Mouse (Mus musculus) embryonic facial prominence, embryonic 11.5 days (tissue): Measurements from ENCODE around the gene Ccdc80. TPM values are rescaled to one million over a fixed set of nuclear protein-coding genes. Genes with fewer than 3 reads are reported as not detected.

Experiments used
- ATAC-seq: fragments of 200-750 bp; cut with Nextera tagmentation; replicated peaks from 2 replicates; pipeline ENCODE4 v1.8.0; 2017; ENCODE audit warnings: low read depth; ENCODE audit not compliant: insufficient number of reproducible peaks, low FRiP score, low TSS enrichment
- DNase-seq: peaks from one replicate; pipeline ENCODE4 v3.0.0-alpha.2; 2015; ENCODE audit warnings: low spot score
- H3K27ac ChIP-seq: fragments of 300-500 bp; sonication (generic); replicated peaks from 2 replicates; pipeline ENCODE4 v1.5.1; 2014; ENCODE audit warnings: mild to moderate bottlenecking, low read depth, low read length, control low read depth
- H3K27me3 ChIP-seq: fragments of 300-500 bp; sonication (generic); 2 replicates; pipeline ENCODE4 v1.6.1; 2014; ENCODE audit warnings: mild to moderate bottlenecking, low read length, moderate library complexity, mixed read lengths; ENCODE audit not compliant: control insufficient read depth, insufficient read depth
- H3K36me3 ChIP-seq: fragments of 300-500 bp; sonication (generic); replicated peaks from 2 replicates; pipeline ENCODE4 v1.6.1; 2014; ENCODE audit warnings: low read depth, mild to moderate bottlenecking, low read length, moderate library complexity, mixed read lengths; ENCODE audit not compliant: control insufficient read depth, insufficient read depth
- H3K4me1 ChIP-seq: fragments of 300-500 bp; sonication (generic); 2 replicates; pipeline ENCODE4 v1.6.1; 2014; ENCODE audit warnings: low read length, mixed read lengths; ENCODE audit not compliant: control insufficient read depth, insufficient read depth
- H3K4me2 ChIP-seq: fragments of 300-500 bp; sonication (generic); 2 replicates; pipeline ENCODE4 v1.6.1; 2014; ENCODE audit warnings: low read depth, mild to moderate bottlenecking, control low read depth, low read length, moderate library complexity
- H3K4me3 ChIP-seq: fragments of 300-500 bp; sonication (generic); 2 replicates; pipeline ENCODE4 v1.5.1; 2014; ENCODE audit warnings: low read depth, low read length, control low read depth
- H3K9ac ChIP-seq: fragments of 300-500 bp; sonication (generic); replicated peaks from 2 replicates; pipeline ENCODE4 v1.6.1; 2014; ENCODE audit warnings: mild to moderate bottlenecking, control low read depth, low read length
- H3K9me3 ChIP-seq: fragments of 300-500 bp; sonication (generic); replicated peaks from 2 replicates; pipeline ENCODE4 v1.6.1; 2016; ENCODE audit warnings: mild to moderate bottlenecking, low read length, inconsistent platforms, mixed read lengths; ENCODE audit not compliant: control insufficient read depth
- WGBS: fragments of 180-500 bp; shearing (Covaris S2); extraction: QIAGEN DNeasy Blood & Tissue Kit; methylation state at CpG from one replicate; pipeline ENCODE4 v1.1.7; 2014; 5-methylcytosine and 5-hydroxymethylcytosine counted together
- polyA plus RNA-seq: library from polyadenylated mRNA; unstranded; fragments of >200 nt; fragmentation: Nextera tagmentation; extraction: Ambion mirVana; gene quantifications from 2 replicates; pipeline ENCODE4 v1.2.1, GENCODE M21; 2014

The Ccdc80 gene
- polyA plus RNA-seq, result 25.0 and 26.0 TPM in 2 replicates

DNA sequence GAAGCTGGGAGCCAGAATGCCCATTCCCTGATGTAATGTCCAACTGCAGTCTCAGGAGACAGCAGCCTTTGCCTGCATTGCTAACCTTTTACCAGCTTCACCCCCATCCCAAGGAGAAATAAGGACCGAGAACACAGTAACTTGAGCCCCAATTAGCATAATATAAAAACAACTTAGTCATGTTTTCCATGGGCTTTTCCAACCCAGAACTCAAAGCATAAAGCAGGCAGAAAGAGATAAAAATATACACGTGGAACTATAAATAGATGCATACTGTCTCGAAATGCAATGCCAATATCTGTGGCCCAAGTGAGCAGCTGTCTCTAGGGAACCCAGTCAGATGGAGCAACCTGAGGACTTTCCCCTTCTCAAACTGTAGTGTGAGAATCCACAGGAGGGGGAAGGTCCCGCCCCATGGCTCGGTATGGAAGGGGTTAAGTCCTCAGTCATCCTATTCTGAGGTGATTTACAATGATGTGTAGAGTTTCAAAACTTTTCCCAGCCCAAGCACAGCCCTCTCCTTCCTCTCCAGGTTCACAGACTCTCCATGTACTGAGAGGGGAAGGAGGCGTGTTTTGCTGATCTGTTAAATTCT, at the start of gene Ccdc80:
Gene Ccdc80, plus strand, starts transcription at position 266 of the 595 bp plus-strand sequence.
- DNase-seq, result peak; percentile 60
- H3K27me3 ChIP-seq, result no peaks in the 10 kb centered on the region
- H3K36me3 ChIP-seq, result no peaks in the 10 kb centered on the region
- peak within 1 kb of the TSS; percentile 45 for H3K9ac ChIP-seq
- H3K4me3 ChIP-seq, result peak within 1 kb of the TSS; percentile 29
- no peaks in the 10 kb centered on the region for H3K4me1 ChIP-seq
- peak; percentile 53 for ATAC-seq
- no peak within 1 kb of the TSS; the same call in 1 of the 2 replicates for H3K27ac ChIP-seq
- WGBS, result 21% methylated on average over 6 of the region's 6 CpGs
- H3K4me2 ChIP-seq, result peak within 1 kb of the TSS; percentile 55
- no peaks in the 10 kb centered on the region for H3K9me3 ChIP-seq

DNA sequence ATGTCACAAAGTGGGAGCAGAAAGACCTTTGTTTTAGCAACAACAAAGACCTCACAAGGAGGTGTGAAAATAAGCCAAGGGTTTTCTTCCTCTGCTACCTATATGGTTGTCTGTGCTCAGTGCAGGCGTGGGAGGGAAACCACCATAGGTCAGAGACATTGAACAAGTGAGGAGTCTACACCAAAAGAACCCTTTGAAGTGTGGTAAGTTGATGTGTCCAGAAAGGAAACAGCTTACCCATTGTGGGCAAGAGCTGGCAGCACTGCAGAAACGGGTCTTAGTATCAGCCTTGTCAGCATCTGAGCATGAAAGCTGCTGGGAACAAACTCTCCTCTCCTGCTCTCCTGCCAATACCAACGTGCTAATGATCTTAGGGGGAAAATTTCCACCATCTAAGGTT, 48.4 kb upstream of the Ccdc80 start:
- H3K4me3 ChIP-seq, result no peak overlapping the region
- no peaks in the 10 kb centered on the region for H3K36me3 ChIP-seq
- WGBS, result 58% methylated on average over 3 of the region's 3 CpGs
- ATAC-seq, result no peak
- no peak for DNase-seq
- no peaks in the 10 kb centered on the region for H3K4me1 ChIP-seq
- no peak overlapping the region for H3K27ac ChIP-seq
- H3K4me2 ChIP-seq, result no peak overlapping the region
- no peaks in the 10 kb centered on the region for H3K9me3 ChIP-seq
- H3K27me3 ChIP-seq, result no peaks in the 10 kb centered on the region
- no peak overlapping the region for H3K9ac ChIP-seq

DNA sequence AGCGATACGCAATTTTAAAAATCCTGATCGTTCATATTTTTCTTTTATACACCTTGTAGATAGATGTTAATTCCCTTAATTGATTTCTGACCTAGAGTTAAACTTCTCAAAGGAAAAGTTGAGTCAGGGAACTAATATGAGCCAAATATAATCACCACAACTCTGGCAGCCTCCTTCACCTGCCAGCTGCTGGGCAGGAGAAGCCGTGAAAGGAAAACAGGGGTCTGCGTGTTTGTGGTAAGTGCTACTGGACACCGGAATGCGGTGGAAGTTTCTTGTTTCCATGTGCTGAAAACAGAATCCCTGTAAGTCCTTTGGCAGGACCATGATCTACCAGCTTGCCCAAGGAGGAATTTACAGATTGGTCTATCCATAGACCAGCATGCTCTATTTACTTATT, 36.0 kb upstream of the Ccdc80 start:
- 91% methylated on average over 7 of the region's 7 CpGs for WGBS

DNA sequence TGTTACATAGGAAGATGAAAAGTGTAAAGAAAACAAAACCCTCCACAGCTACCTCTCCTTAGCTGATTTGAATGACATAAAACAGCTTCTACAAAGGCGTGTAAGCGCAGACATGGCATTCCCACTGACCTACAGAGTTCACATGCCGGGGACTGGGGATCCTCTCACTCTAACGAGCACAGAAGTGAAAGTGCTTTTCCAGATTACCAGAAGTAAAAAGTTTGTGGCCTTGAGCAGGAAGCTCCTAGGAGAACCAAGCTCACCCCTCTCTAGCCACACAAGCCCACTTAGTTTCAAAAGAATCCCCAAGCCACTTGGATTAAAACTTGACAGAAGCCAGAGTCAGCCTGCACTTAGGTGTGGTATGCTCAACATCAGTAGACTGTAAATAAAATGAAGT, 35.3 kb upstream of the Ccdc80 start:
- no peak for ATAC-seq
- WGBS, result 75% methylated on average over 4 of the region's 4 CpGs

More for the DNA sequence above, 36.0 kb upstream of the Ccdc80 start:
- DNase-seq (no peak), ATAC-seq (no peak)
- no peaks in the 10 kb centered on the region for H3K36me3 ChIP-seq
- no peak overlapping the region for H3K9ac ChIP-seq
- H3K4me2 ChIP-seq, result no peak overlapping the region
- H3K4me1 ChIP-seq, result no peaks in the 10 kb centered on the region
- H3K27ac ChIP-seq, result no peak overlapping the region
- no peaks in the 10 kb centered on the region for H3K27me3 ChIP-seq
- no peaks in the 10 kb centered on the region for H3K9me3 ChIP-seq
- H3K4me3 ChIP-seq, result no peak overlapping the region

DNA sequence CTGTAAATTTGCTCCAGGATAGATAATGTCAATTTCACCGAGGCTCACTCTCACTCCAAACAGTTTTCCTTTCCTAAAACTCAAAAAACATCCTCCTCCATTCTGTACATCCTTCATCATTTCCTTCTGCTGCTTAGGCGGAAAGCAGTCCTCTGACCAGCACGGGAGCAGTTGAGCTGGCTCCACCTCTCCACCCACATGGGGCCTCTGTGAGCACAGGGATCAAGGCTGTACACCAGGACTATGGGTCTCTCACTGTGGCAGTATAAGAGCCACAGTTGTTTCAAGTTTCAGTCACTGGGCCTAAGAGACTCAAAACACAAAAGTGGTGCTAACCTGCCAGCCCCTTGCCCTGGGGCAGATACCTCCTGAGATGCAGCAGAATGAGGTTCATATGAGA, 32.1 kb upstream of the Ccdc80 start:
- no peaks in the 10 kb centered on the region for H3K9me3 ChIP-seq
- no peak overlapping the region for H3K4me3 ChIP-seq
- H3K9ac ChIP-seq, result no peak overlapping the region
- 50% methylated on average over 3 of the region's 3 CpGs for whole genome bisulfite sequencing
- DNase-seq, result no peak
- no peaks in the 10 kb centered on the region for H3K27me3 ChIP-seq
- ATAC-seq, result no peak
- no peak overlapping the region for H3K27ac ChIP-seq
- H3K4me2 ChIP-seq, result no peak overlapping the region
- no peaks in the 10 kb centered on the region for H3K36me3 ChIP-seq
- H3K4me1 ChIP-seq, result no peaks in the 10 kb centered on the region

More for the DNA sequence above, 35.3 kb upstream of the Ccdc80 start:
- Histone ChIP-seq H3K4me1 (no peaks in the 10 kb centered on the region), H3K4me3 (no peak overlapping the region), H3K27ac (no peak overlapping the region), H3K4me2 (no peak overlapping the region), H3K27me3 (no peaks in the 10 kb centered on the region), H3K9me3 (no peaks in the 10 kb centered on the region), H3K36me3 (no peaks in the 10 kb centered on the region), H3K9ac (no peak overlapping the region)
- no peak for DNase-seq

DNA sequence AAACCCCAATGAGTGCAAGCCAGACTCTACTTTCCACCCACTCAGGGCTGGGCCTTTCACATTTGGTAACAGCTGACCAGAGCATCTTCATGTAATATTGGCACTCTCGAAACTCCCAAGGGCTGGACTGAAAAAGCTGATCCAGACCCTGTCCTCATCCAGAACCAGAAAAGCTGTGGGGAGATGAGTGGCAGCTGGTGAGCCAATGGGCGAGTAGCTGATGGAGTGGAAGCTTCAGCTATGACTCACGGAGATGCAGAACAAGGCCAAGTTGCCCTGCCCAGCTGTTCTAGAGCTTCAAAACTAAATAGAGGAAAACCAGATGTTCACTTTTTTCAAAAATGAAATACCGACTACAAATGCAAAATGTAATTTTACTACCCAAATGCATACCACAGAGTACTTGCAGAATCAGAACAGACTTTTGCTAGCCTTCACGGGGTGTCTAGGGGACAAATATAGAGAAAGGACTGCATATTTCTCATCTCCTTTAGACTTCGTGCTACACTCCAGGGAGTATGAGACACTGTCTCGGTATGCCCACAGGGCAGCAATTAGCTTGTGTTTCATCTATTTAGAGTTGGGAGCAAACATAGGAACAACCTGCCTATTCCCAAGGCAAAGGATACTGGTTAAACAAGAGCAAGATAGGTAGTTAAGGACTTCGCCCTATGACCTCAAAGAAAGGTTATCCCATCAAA, 22.7 kb upstream of the Ccdc80 start:
- H3K27me3 ChIP-seq, result no peaks in the 10 kb centered on the region
- H3K27ac ChIP-seq, result no peak overlapping the region
- H3K4me3 ChIP-seq, result no peak overlapping the region
- H3K9ac ChIP-seq, result no peak overlapping the region
- H3K9me3 ChIP-seq, result no peaks in the 10 kb centered on the region
- ATAC-seq (no peak), DNase-seq (no peak)
- no peaks in the 10 kb centered on the region for H3K36me3 ChIP-seq
- no peak overlapping the region for H3K4me2 ChIP-seq
- H3K4me1 ChIP-seq, result no peaks in the 10 kb centered on the region
- WGBS, result 77% methylated on average over 8 of the region's 8 CpGs

DNA sequence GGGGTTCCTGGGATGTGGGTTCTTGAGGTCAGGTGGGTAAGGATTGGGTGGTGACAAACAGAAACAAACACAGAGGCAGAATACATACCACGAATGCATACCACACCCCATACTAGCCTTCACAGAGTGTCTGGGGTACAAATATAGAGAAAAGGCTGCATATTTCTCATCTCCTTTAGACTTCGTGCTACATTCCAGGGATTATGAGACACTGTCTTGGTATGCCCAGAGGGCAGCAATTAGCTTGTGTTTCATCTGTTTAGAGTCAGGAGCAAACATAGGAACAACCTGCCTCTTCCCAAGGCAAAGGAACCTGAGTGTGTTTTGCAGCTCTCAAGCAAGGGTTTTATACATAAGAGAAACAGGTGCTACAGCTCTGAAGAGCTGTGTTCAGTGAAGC, 21.8 kb upstream of the Ccdc80 start:
- Histone ChIP-seq H3K36me3 (no peaks in the 10 kb centered on the region), H3K4me2 (no peak overlapping the region), H3K4me1 (no peaks in the 10 kb centered on the region), H3K9me3 (no peaks in the 10 kb centered on the region), H3K4me3 (no peak overlapping the region), H3K9ac (no peak overlapping the region), H3K27ac (no peak overlapping the region), H3K27me3 (no peaks in the 10 kb centered on the region)
- DNase-seq (no peak), ATAC-seq (no peak)
- 65% methylated on average over 2 of the region's 2 CpGs for WGBS

DNA sequence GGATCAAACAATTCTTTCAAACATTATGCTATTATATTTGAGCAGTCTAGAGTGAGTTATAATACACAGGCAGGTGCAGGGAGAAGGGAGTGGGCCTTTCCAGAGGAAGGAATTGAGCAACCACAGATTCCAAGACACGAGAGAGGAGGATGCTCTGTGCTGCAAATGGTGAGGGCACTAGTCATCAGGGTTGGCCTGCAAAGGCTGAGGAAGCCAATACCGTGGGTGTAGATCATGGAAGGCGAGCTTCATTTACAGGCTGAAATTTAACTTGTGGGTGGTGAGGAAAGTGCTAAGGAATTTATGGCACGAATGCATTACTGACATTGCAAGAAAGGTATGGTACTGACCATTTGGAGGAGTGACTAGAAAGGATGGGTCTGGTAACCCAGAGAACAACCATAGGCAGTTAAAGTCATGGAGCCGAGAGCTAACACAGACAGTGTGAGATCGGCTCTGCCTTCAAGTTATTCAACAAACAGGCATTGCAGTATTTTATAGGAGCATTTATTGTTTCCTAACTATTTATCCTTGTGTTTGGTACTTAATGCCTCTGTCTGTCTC, 15.6 kb upstream of the Ccdc80 start:
- H3K27me3 ChIP-seq, result no peaks in the 10 kb centered on the region
- H3K4me1 ChIP-seq, result no peaks in the 10 kb centered on the region
- no peak for DNase-seq
- H3K9ac ChIP-seq, result no peak overlapping the region
- H3K4me3 ChIP-seq, result no peak overlapping the region
- H3K4me2 ChIP-seq, result no peak overlapping the region
- 82% methylated on average over 6 of the region's 6 CpGs for WGBS
- H3K27ac ChIP-seq, result no peak overlapping the region
- no peaks in the 10 kb centered on the region for H3K36me3 ChIP-seq
- no peaks in the 10 kb centered on the region for H3K9me3 ChIP-seq
- no peak for ATAC-seq
